Mouse (Mus musculus) heart, postnatal 0 days (tissue): ENCODE results near the gene Cers3.

Experiments used
- CTCF ChIP-seq: IDR thresholded peaks from 2 replicates; pipeline ENCODE4 v1.5.1; 2016; ENCODE audit warnings: antibody characterized with exemption, control low read depth, low read depth
- EP300 ChIP-seq: IDR thresholded peaks from 2 replicates; pipeline ENCODE4 v1.6.1; 2016; ENCODE audit warnings: antibody characterized with exemption, low read depth

- TF ChIP-seq CTCF (no peak), EP300 (no peak)
Observed at GRCm38 (mm10) chr7:66789860-66790748, 46.8 kb downstream of the Cers3 start.
